Comparison of ENCODE assay signal across 9 mouse cellular contexts in genomic region chr8:83260418-83261215, GRCm38 (mm10). TPM values are rescaled to one million over a fixed set of nuclear protein-coding genes. Genes with fewer than 3 reads are reported as not detected.
DNase-seq lines count a peak whose midpoint lies in the region; ATAC-seq lines count a peak whose summit lies in the region.
"Had no signal": no experiment of that assay in that cellular context is flagged by ENCODE, and none has a peak within 500 bp of the region (broad histone marks: within the 10 kb centered on the region; RNA-seq: fewer than 3 reads in every experiment).

No protein-coding gene starts in this region.

- H3K27ac ChIP-seq in midbrain, embryonic 16.5 days (ENCODE audit: low read length) = no peak overlapping the region
- H3K27ac ChIP-seq in stomach, embryonic 15.5 days = no peak overlapping the region

- no peaks in the 10 kb centered on the region for H3K27me3 ChIP-seq in midbrain, embryonic 16.5 days (ENCODE audit: control insufficient read depth, insufficient read depth, low read depth, low read length)
- H3K27me3 ChIP-seq in stomach, embryonic 15.5 days (replicated peaks) = no peaks in the 10 kb centered on the region

- H3K4me1 ChIP-seq in midbrain, embryonic 16.5 days (ENCODE audit: control insufficient read depth, insufficient read depth, low read length) = no peaks in the 10 kb centered on the region
- H3K4me1 ChIP-seq in stomach, embryonic 15.5 days = no peaks in the 10 kb centered on the region

- ATAC-seq in granulocyte monocyte progenitor cell, adult 5-6 weeks (replicated peaks; ENCODE audit: poor library complexity, severe bottlenecking) = peak; percentile 82
- ATAC-seq in midbrain, embryonic 16.5 days = peak; percentile 46; the same call in 1 of the 2 replicates
- ATAC-seq in stomach, embryonic 15.5 days (ENCODE audit: insufficient read depth, low FRiP score, low read depth) = peak; percentile 77; the same call in 1 of the 2 replicates

- H3K4me3 ChIP-seq in midbrain, embryonic 16.5 days (ENCODE audit: low read depth, low read length) = no peak overlapping the region
- H3K4me3 ChIP-seq in stomach, embryonic 15.5 days (replicated peaks) = no peak overlapping the region

- WGBS in midbrain, embryonic 16.5 days = 73% methylated on average over 16 of the region's 16 CpGs
- 70% methylated on average over 16 of the region's 16 CpGs for WGBS in stomach, embryonic 15.5 days

- H3K4me2 ChIP-seq in midbrain, embryonic 16.5 days (ENCODE audit: low read length) = no peak overlapping the region
- no peak overlapping the region for H3K4me2 ChIP-seq in stomach, embryonic 15.5 days

- H3K36me3 ChIP-seq in midbrain, embryonic 16.5 days (ENCODE audit: control insufficient read depth, insufficient read depth, low read length) = peaks cover 30% of the 10 kb centered on the region
- H3K36me3 ChIP-seq in stomach, embryonic 15.5 days = peaks cover 6% of the 10 kb centered on the region; the same call in 1 of the 2 replicates

- H3K9ac ChIP-seq in midbrain, embryonic 16.5 days (ENCODE audit: low read depth, low read length) = no peak overlapping the region
- no peak overlapping the region for H3K9ac ChIP-seq in stomach, embryonic 15.5 days

- DNase-seq in B cell, adult 2 months = peak; percentile 74 to 75
- peak; percentile 57 to 88 for DNase-seq in adrenal gland, adult (ENCODE audit: inconsistent age in 2 of 2, low spot score in 1 of 2)
- DNase-seq in embryo, embryonic 10 days (ENCODE audit: low spot score) = peak; percentile 79
- DNase-seq in kidney, adult 9 months = peak; percentile 53
- peak; percentile 59 for DNase-seq in liver

- H3K9me3 ChIP-seq in midbrain, embryonic 16.5 days (replicated peaks; ENCODE audit: control insufficient read depth, low read length, poor library complexity, severe bottlenecking) = no peaks in the 10 kb centered on the region
- no peaks in the 10 kb centered on the region for H3K9me3 ChIP-seq in stomach, embryonic 15.5 days

RNA-seq across cellular contexts. Expression of gene Ucp1, which starts 29.5 kb away (rescaled TPM):
- total RNA-seq in granulocyte monocyte progenitor cell, adult 5-6 weeks (2014; fragmentation: Nextera tagmentation) = not detected in 2 replicates
- not detected in 2 replicates for total RNA-seq in granulocyte monocyte progenitor cell, adult 5-6 weeks (2017)
- 0.18 TPM in 1 of 2 replicates, not detected in the other for polyA plus RNA-seq in midbrain, embryonic 16.5 days (2015; fragmentation: Nextera tagmentation; extraction: Ambion mirVana)
- polyA plus RNA-seq in stomach, embryonic 15.5 days (2015; fragmentation: Nextera tagmentation; extraction: Ambion mirVana) = not detected in 2 replicates
- total RNA-seq: gastrocnemius, postnatal 36 days had no signal
